12 mouse cellular contexts compared by ENCODE assay signal in genomic region chr2:151959274-151959673, GRCm38 (mm10). TPM values are rescaled to one million over a fixed set of nuclear protein-coding genes. Genes with fewer than 3 reads are reported as not detected.
A peak's percentile ranks its signal among the peaks of the same experiment; 100 is the strongest.
DNase-seq lines count a peak whose midpoint lies in the region; ATAC-seq and TF ChIP-seq lines count a peak whose summit lies in the region.
"Had no signal": no experiment of that assay in that cellular context is flagged by ENCODE, and none has a peak within 500 bp of the region (broad histone marks: within the 10 kb centered on the region; RNA-seq: fewer than 3 reads in every experiment).

No protein-coding gene starts in this region.

- no peak overlapping the region for H3K4me3 ChIP-seq in liver, embryonic 14.5 days (ENCODE audit: insufficient read depth in 1 of 2, low read depth in 2 of 2, low read length in 2 of 2)
- H3K4me3 ChIP-seq: embryonic facial prominence, embryonic 12.5 days; neural tube, embryonic 12.5 days had no signal

- DNase-seq in adrenal gland, adult 2 months = peak; percentile 78
- DNase-seq in adrenal gland, postnatal 25 days = no peak
- DNase-seq in 3134 (ENCODE audit: extremely low read depth, insufficient read length, low spot score) = peak; percentile 41
- peak; percentile 73 to 75 for DNase-seq in adrenal gland, postnatal 36 days
- no peak for DNase-seq in liver, embryonic 14.5 days (ENCODE audit: low read depth in 3 of 3, low spot score in 3 of 3)
- no peak for DNase-seq in spleen, postnatal 10 days (ENCODE audit: low spot score in 2 of 2)
- DNase-seq in cerebellum, postnatal 25 days = no peak
- no peak for DNase-seq in kidney, adult 18-20 months
- DNase-seq: gastrocnemius, postnatal 25 days; kidney, postnatal 36 days had no signal

- no peak overlapping the region for H3K27ac ChIP-seq in liver, embryonic 14.5 days
- H3K27ac ChIP-seq: embryonic facial prominence, embryonic 12.5 days; neural tube, embryonic 12.5 days had no signal

- peak; percentile 53 for ATAC-seq in liver, embryonic 14.5 days (ENCODE audit: insufficient read depth)

- H3K27me3 ChIP-seq in liver, embryonic 14.5 days (ENCODE audit: control insufficient read depth, insufficient read depth, low read length) = no peaks in the 10 kb centered on the region
- H3K27me3 ChIP-seq: neural tube, embryonic 12.5 days had no signal

- H3K9me3 ChIP-seq in liver, embryonic 14.5 days (ENCODE audit: control insufficient read depth, low read length) = no peaks in the 10 kb centered on the region
- H3K9me3 ChIP-seq: embryonic facial prominence, embryonic 12.5 days; neural tube, embryonic 12.5 days had no signal

- TF ChIP-seq CTCF in liver, embryonic 14.5 days (IDR thresholded peaks at IDR 0.05; ENCODE audit: low read depth) = no peak

- peaks cover 1 to 11% of the 10 kb centered on the region in 2 experiments; a peak in 2 of 4 replicates for H3K4me1 ChIP-seq in liver, embryonic 14.5 days (replicated peaks; ENCODE audit: control insufficient read depth in 2 of 2, insufficient read depth in 2 of 2, low read length in 1 of 2)

- WGBS in liver, embryonic 14.5 days (ENCODE audit: insufficient replicate concordance) = 50% methylated on average over 5 of the region's 5 CpGs

- TF ChIP-seq EP300 in liver, embryonic 14.5 days (IDR thresholded peaks at IDR 0.05; ENCODE audit: low read depth) = no peak

- no peak overlapping the region for H3K4me2 ChIP-seq in liver, embryonic 14.5 days (ENCODE audit: low read depth)
- H3K4me2 ChIP-seq: embryonic facial prominence, embryonic 12.5 days; neural tube, embryonic 12.5 days had no signal

- H3K36me3 ChIP-seq in liver, embryonic 14.5 days (replicated peaks; ENCODE audit: control insufficient read depth, insufficient read depth, low read depth) = no peaks in the 10 kb centered on the region
- H3K36me3 ChIP-seq: embryonic facial prominence, embryonic 12.5 days; neural tube, embryonic 12.5 days had no signal

- no peak overlapping the region for H3K9ac ChIP-seq in liver, embryonic 14.5 days (replicated peaks)
- H3K9ac ChIP-seq: embryonic facial prominence, embryonic 12.5 days; neural tube, embryonic 12.5 days had no signal

RNA-seq across cellular contexts. Expression of gene Fam110a, which starts 20.7 kb away (rescaled TPM):
- total RNA-seq in adrenal gland, adult 2 months (2021) = 10 to 100 TPM in 1 of 2 experiments, 1 to 10 TPM in 1; 8.5 to 11.3 TPM
- 24.1 and 24.6 TPM in 2 replicates for polyA plus RNA-seq in adrenal gland, adult 2 months (2012; rRNA removed)
- total RNA-seq in adrenal gland, postnatal 25 days (2021) = 8.8 and 12.7 TPM in 2 replicates
- 1 to 10 TPM; 8.5 to 9.6 TPM for total RNA-seq in adrenal gland, postnatal 36 days (2021)
- polyA plus RNA-seq in liver, embryonic 14.5 days (2012; rRNA removed) = 5.1 and 5.6 TPM in 2 replicates
- polyA plus RNA-seq in liver, embryonic 14.5 days (2014; fragmentation: Nextera tagmentation; extraction: Ambion mirVana) = 6.8 and 8.1 TPM in 2 replicates

RNA-seq across cellular contexts. Expression of gene Slc52a3, which starts 37.0 kb away (rescaled TPM):
- total RNA-seq in adrenal gland, adult 2 months (2021) = 1 to 10 TPM; 3.1 to 5.4 TPM
- polyA plus RNA-seq in adrenal gland, adult 2 months (2012; rRNA removed) = 5.7 and 6.9 TPM in 2 replicates
- 2.3 and 2.6 TPM in 2 replicates for total RNA-seq in adrenal gland, postnatal 25 days (2021)
- total RNA-seq in adrenal gland, postnatal 36 days (2021) = 1 to 10 TPM; 2.1 to 3.6 TPM
- 0.73 and 0.97 TPM in 2 replicates for polyA plus RNA-seq in liver, embryonic 14.5 days (2012; rRNA removed)
- 0.74 and 1.1 TPM in 2 replicates for polyA plus RNA-seq in liver, embryonic 14.5 days (2014; fragmentation: Nextera tagmentation; extraction: Ambion mirVana)

RNA-seq across cellular contexts. Expression of gene Angpt4, which starts 48.3 kb away (rescaled TPM):
- total RNA-seq in adrenal gland, adult 2 months (2021) = 1 to 10 TPM in 1 of 2 experiments, under 1 TPM in 1; 0.63 to 1.6 TPM
- polyA plus RNA-seq in adrenal gland, adult 2 months (2012; rRNA removed) = 1.1 and 1.9 TPM in 2 replicates
- not detected in 2 replicates for total RNA-seq in adrenal gland, postnatal 25 days (2021)
- total RNA-seq in adrenal gland, postnatal 36 days (2021) = 1 to 10 TPM in 1 of 2 experiments, under 1 TPM in 1; 0.33 to 1.2 TPM
- polyA plus RNA-seq in liver, embryonic 14.5 days (2012; rRNA removed) = 0.03 and 0.04 TPM in 2 replicates
- 0.06 and 0.11 TPM in 2 replicates for polyA plus RNA-seq in liver, embryonic 14.5 days (2014; fragmentation: Nextera tagmentation; extraction: Ambion mirVana)

Comparison
In these comparisons a context has a peak if more than half of its experiments do, and no peak if none do; other contexts are left out.
1. DNase-seq: peak in adrenal gland, adult 2 months (single experiment), 3134 (single experiment) and adrenal gland, postnatal 36 days (2 of 2); none in adrenal gland, postnatal 25 days (single experiment), liver, embryonic 14.5 days (0 of 3), spleen, postnatal 10 days (0 of 2), cerebellum, postnatal 25 days (0 of 2) and kidney, adult 18-20 months (single experiment).